Mouse (Mus musculus): ENCODE measurements at regions not wholly inside any gene's neighbourhood (a gene's known extent, or its start where the extent isn't known, plus 50 kb on each side); places are given as distances from the start of the nearest gene placed in this dataset.
"Not testable (repeated sequence)": the region's sequence is repeated elsewhere in the genome, so short reads cannot be mapped to it uniquely, and the experiment has no call there.

DNA sequence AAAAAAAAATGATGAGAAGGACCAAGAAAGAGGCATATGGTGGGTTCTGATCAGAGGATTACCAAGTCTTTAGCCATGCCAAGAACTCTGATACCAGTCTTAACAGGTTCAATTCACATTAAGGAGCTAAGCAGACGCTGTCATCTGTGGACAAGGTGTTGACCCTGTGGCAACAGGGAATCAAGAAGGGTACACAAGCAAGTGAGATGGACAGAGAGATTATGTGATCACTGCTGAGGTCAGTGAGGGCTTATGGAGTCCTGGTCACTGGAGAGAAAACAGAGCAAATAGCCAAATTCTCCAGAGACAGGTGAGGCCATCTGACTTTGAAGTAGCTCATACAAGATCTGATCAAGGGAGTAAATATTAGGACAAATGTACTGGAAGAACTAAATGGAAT is 289.1 kb upstream of the B3galt2 start:
- Histone ChIP-seq H3K4me3 (replicated peaks) (no peak overlapping the region), H3K36me3 (no peaks in the 10 kb centered on the region), H3K9me3 (no peaks in the 10 kb centered on the region), H3K4me1 (replicated peaks) (no peaks in the 10 kb centered on the region), H3K9ac (no peak overlapping the region), H3K27ac (no peak overlapping the region), H3K4me2 (replicated peaks) (no peak overlapping the region), H3K27me3 (replicated peaks) (no peaks in the 10 kb centered on the region)
- no peak for ATAC-seq
- WGBS: 46% methylated on average over 1 of the region's 1 CpGs

DNA sequence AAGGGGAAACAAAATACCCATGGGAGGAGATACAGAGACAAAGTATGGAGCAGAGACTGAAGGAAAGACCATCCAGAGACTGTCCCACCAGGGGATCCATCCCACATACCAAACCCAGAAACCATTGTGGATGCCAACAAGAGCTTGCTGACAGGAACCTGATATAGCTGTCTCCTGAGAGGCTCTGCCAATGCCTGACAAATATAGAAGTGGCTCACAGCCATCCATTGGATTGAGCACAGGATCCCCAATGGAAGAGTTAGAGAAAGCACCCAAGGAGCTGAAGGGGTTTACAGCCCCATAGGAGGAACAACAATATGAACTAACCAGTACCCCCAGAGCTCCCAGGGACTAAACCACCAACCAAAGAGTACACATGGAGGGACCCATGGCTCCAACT is 280.2 kb upstream of the B3galt2 start:
- H3K4me3 ChIP-seq (replicated peaks); H3K9me3 ChIP-seq; H3K36me3 ChIP-seq; H3K9ac ChIP-seq; H3K27me3 ChIP-seq (replicated peaks); H3K4me1 ChIP-seq (replicated peaks); H3K4me2 ChIP-seq (replicated peaks); ATAC-seq; H3K27ac ChIP-seq: not testable (repeated sequence)

DNA sequence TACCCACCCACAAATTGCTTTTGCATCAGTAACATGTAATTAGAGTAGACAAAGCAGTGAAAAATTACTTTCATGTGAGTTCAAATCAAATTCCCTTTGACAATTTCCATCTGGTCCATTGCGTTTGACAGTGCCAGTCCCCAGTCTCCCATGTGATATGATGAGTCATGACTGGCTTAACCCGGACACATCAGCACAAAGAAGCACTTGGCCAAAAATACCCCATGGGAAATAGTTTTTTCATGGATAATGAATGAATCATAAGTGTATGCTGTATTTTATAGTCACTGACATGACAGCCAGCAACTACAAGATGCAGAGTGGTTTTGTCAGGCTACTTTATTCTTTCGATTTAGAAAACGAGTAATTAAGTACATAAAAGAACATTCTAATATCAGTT is 248.6 kb upstream of the B3galt2 start:
- Histone ChIP-seq H3K4me3 (replicated peaks) (no peak overlapping the region), H3K9ac (no peak overlapping the region), H3K36me3 (no peaks in the 10 kb centered on the region), H3K27me3 (replicated peaks) (no peaks in the 10 kb centered on the region), H3K9me3 (no peaks in the 10 kb centered on the region), H3K27ac (no peak overlapping the region), H3K4me1 (replicated peaks) (no peaks in the 10 kb centered on the region), H3K4me2 (replicated peaks) (no peak overlapping the region)
- 81% methylated on average over 4 of the region's 4 CpGs for WGBS
- ATAC-seq: no peak

All from intestine, embryonic 15.5 days (tissue).